Mouse (Mus musculus) colon, adult 2 months (tissue): ENCODE data around the gene Syngap1. TPM values are rescaled to one million over a fixed set of nuclear protein-coding genes. Genes with fewer than 3 reads are reported as not detected.

Experiments
- polyA plus RNA-seq: library from polyadenylated mRNA; depleted of rRNA; stranded (reverse); fragments of >200 nt; gene quantifications from 2 replicates; pipeline ENCODE4 v1.2.3, GENCODE M21; 2012; rRNA removed

The Syngap1 gene
- polyA plus RNA-seq = 19.1 and 20.7 TPM in 2 replicates

DNA sequence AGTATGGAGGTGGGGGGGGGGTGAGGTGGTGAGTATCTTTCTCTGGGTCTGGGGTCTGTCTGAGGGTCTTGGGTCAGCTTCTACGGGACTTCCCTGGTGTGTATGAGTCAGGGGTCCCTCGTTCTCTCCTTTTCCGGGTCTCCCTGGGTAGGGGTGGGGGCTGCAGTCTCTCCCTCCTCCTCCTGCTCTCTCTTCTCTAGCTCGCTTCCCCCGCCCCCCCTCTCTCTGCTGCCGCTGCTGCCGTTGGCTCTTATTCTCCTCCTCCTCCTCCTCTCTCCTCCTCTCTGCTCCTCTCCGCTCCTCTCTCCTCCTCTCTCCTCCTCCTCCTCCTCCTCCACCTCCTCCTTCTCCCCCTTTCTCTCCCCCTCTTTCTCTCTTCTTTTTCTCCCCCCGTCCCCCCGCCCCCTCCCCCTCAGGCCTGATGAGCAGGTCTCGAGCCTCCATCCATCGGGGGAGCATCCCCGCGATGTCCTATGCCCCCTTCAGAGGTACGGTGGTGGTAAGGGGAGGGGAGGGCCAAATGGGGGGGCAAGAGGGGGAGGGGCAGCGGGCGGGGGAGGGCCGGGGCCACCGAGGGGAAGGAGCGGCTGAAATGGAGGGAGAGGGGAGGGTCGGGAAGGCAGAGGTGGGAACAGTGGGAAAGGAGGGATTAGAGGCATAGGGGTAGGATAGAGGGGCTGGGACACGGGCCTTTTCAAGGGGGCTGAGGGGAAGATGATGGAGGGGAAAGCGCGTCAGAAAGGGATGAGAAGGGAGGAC lies at the start of gene Syngap1:
Syngap1 (plus strand) TSS at position 223 of the 759 bp plus-strand sequence.

DNA sequence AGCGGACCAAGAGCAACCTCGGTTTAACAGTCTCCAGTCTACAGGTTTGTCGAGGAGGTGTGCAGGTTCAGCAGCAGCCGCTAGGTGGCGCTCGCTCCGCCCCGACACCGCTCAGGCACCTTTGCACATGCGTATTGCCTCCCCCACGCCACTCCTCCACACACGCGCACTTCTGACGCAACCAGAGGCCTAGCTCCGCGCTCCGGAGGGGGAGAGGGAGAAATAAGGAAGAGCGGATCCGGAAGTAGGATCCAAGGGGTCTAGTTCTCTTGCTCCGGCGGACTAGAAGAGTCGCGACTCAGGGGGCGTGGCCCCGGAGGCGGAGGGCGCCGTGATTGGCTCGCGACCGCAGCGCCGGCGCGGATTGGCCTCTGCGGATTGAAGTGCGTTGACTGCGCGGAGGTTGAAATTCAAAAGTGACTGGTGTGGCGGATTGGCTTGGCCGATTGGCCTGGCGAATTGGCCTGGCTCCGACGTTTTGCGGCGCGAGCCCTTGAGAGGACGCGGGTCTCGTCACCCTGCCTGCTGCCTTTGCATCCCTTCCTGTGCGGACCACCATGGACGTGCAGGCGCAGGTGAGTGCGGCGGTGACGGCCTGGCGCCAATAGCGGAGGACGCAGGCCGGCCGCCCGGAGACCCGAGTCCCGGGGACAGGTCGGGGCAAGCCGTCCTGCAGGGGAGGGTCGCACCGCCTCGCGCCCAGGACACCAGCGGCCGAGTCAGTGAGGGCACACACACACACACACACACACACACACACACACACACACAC lies 24.2 kb upstream of the Syngap1 start, which contains the start of gene Kifc5b:
Kifc5b (plus strand) TSS at position 381 of the 772 bp plus-strand sequence.

GRCm38 (mm10) chr17:26932839-26933398 lies 8.1 kb upstream of the Syngap1 start, which contains the start of gene Phf1:
TSS of gene Phf1 (plus strand) at chr17:26933052.

DNA sequence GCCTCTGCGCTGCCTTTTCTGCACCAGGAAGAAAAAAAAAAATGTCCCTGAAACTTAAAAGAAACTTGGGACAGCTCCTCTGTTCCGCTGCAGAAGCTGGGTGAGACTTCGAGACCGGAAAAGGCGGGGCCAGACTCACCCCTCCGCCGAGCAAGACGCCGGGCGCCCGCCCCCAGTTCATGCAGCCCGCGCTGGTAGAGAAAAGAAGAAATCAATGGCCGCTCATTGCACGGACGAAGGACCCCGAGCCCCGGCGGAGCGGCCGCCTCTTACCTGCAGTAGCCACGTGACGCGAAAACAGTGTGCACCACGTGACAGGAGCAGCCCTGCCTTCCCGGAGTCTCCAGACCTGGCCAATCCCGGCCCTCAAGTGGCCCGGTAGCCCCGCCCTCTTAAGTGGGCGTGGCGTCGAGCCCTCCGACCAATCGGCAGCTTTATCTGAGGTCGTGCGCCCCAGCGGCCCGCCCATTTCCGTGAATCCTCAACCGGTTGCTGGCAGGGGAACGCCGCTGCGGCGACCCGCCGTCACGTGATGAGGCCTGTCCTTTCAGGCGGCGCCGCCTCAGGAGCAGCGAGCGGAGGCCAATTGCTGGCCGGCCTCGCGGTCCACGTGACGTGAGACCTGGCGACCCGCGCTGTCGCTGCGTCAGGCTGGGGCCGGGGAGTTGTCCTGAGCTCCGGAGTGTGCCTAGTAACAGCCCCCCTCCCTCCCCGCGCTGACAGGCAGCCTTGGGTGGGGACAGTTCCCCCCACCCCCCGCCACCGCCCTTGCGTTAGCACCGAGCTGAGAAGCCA lies 1.7 kb upstream of the Syngap1 start, which contains the start of gene Cuta:
Cuta (minus strand) TSS at position 392 of the 795 bp plus-strand sequence.

GRCm38 (mm10) chr17:26972703-26973574 lies 31.9 kb downstream of the Syngap1 start, which contains the start of gene Zbtb9:
TSS of gene Zbtb9 (plus strand) at chr17:26973167.

Other genes with a start within 250 kb of the Syngap1 start
- gene Crebrf, start 225.6 kb upstream of the Syngap1 start, polyA plus RNA-seq = 1.4 and 1.9 TPM in 2 replicates
- 15.8 and 16.7 TPM in 2 replicates for gene Bnip1, start 160.2 kb upstream of the Syngap1 start, polyA plus RNA-seq
- not detected in 2 replicates for gene Nkx2-5, start 96.2 kb upstream of the Syngap1 start, polyA plus RNA-seq
- gene Kifc5b, start 24.2 kb upstream of the Syngap1 start, polyA plus RNA-seq = 5.6 and 6.3 TPM in 2 replicates
- gene Phf1, start 8.2 kb upstream of the Syngap1 start, polyA plus RNA-seq = 75.6 and 81.1 TPM in 2 replicates
- gene Cuta, start 1.7 kb upstream of the Syngap1 start, polyA plus RNA-seq = 182 and 220 TPM in 2 replicates
- 9.5 and 13.4 TPM in 2 replicates for gene Zbtb9, start 31.9 kb downstream of the Syngap1 start, polyA plus RNA-seq
- gene Bak1, start 87.8 kb downstream of the Syngap1 start, polyA plus RNA-seq = 126 and 178 TPM in 2 replicates
- 47.8 and 55.5 TPM in 2 replicates for gene Itpr3, start 116.1 kb downstream of the Syngap1 start, polyA plus RNA-seq
- gene Uqcc2, start 192.7 kb downstream of the Syngap1 start, polyA plus RNA-seq = 96.2 and 150 TPM in 2 replicates
- 0.19 and 0.38 TPM in 2 replicates for gene Ip6k3, start 226.5 kb downstream of the Syngap1 start, polyA plus RNA-seq